Mouse (Mus musculus): ENCODE results near the gene Cnot1.

Cnot1 gene

DNA sequence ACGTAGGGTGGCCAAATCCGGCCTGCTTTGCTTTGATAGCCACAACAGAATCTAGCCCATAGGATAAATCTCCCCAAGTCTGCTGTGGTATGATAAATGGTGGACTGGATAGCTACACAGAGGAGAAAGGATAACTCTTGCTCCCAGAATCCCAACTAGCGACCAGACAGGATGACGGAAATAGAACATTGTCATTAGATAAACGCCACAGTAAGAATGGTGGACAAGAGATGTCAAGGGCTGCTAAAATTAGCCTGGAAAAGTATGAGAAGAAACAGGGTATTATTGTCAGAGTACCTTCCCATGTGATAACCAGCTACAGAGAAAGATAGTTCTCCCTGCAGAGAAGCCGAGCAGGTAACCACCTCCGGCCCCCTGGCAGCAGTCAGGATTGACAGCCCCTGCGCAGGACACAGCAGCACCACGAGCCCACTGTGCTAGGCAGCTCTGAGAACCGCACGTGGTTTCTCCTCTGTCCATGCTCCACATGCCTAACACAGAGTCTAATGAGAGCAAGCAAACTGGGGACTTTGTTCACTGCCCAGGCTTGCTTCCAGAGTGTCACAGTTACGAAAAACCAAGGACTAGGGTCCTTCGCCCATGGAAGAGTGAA, 116.2 kb downstream of the Cnot1 start:
- no peak for DNase-seq (ENCODE audit: low spot score in 2 of 2)

DNA sequence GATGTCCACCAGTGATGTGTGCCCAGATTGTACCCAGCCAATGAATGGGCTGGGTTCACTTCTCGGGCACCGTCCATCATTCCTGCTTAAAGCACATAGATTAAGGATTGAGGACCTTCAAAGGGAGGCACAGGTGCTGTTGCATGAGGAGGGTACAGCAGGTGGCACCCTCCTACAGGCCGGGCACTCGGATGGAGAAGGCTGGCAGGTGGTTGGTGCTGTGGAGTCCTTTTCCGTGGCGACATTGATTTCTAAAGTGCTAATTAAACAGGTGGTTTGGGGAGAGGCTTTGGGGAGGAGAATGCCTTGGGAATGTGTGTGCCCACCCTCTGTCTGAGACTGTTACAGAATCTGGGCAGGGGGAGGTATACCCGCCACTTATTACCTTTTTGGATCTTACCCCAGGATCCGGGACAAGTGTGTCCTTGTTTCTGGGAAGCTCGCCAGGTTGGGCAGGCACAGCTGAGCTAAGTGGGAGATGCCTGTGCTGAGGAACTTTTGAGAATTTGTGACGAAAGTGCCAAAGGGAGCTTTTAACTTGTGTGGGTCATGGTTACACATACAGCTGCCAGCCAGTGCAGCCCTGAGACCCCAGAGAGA, 119.1 kb downstream of the Cnot1 start:
- DNase-seq (ENCODE audit: low spot score in 2 of 2), result no peak

DNA sequence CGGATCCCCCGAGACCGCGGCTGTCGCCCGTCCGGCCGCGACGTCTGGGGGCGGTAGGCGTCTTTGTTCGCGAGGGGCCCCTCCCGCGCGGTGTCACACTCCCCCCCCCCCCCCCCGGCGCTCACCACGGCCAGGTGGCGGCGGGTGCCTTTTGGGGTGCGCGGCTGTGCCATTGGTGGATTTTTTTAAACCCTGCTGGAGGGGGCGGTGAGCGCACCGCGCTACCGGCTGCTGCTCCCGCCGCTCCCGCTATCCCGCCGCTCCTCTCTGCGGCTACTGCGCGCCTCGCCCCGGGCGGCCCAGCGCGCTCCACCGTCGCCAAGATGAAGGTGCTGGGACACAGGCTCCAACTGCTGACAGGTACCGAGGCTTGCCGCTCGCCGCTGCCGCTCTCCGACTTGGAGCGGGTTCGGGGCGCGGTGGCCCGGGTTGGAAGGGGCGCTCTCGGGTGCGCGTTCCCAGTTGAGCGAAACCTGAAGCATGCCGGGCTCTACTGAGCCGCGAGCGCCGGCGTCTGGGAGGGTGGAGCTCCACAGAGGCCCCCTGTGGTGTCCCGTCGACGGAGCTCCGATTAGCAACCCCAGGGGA, 129.1 kb downstream of the Cnot1 start:
- DNase-seq (ENCODE audit: low spot score in 2 of 2), result no peak

DNA sequence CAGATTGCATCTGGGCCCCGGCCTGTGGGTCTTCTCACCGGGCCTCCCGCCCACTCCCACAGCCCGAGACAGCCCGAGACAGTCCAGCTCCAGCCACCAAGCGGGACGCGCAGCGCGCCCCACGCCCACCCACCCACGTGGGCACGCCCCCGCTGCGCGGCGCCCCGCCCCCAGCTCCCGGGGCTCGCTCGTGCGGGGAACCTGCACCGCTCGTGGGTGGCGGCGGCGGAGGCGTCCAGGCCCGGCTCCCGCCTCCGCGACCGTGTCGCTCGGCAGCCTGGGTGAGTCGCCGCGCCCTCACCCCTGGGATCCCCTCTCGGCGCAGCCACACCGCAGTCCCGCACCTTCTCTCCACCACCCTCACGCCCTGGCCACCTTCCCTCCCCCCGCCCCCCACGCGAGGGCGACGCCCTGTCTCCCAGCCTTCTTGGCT, 129.7 kb downstream of the Cnot1 start:
- no peak for DNase-seq (ENCODE audit: low spot score in 2 of 2)

DNA sequence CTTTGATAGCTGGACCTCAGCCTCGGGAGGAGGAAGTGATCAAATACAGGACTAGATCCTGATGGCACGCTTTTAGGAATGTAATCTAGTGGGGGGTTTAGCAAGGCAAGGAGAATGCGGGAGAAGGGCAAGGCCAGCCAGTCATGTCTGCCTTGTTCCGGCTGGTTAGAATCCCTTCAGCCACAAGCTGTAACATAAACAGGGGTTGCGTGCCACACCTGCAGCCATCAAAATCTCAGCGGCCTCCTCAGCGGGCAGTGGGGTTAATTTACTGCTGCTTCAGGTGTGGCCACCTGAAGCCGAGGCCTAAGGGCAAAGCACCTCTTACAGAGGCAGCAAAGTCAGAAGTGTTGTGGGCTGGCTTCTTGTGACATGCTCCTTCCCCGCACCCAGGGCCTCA, 130.6 kb downstream of the Cnot1 start, which contains the start of gene Ndrg4:
Ndrg4 (plus strand) TSS at position 350 of the 400 bp plus-strand sequence.
- no peak for DNase-seq (ENCODE audit: low spot score in 2 of 2)

DNA sequence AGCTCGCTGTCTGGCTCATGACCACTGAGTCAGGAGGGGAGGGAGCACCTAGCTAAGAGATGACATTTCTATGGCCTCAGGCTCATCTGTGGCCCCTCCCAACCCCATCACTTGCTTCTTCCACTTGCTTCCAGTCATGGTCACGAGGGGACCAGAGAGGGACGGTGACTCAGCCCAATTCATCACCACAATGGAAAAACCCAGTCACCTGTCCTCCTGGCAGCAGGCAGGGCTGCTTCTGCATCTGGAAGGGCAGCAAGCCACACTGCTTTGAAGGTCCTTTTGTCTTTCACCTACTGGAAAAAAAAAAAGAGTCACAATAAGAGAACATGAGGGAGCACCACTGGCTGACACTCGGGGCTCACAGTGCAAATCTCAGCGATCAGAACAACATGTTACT, 134.5 kb downstream of the Cnot1 start:
- no peak for DNase-seq (ENCODE audit: low spot score in 2 of 2)

DNA sequence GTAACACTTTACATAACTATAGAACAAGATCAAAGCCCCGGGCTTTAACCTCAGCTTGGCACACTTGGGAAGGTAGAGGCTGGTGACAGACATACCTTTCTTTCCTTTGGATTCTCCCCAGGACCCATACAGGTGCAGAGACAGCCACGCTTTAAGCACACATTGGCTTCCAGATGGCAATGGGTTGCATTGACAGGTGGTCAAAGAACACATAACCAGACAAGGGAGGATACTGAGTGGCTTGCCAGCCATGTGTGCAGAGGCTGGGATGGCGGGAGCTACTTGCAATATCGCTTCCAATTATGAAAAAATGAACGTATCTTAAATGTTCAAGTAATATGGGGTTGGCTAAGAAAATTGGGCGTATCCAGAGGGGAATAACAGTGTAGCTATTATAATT, 135.4 kb downstream of the Cnot1 start:
- DNase-seq (ENCODE audit: low spot score in 2 of 2), result no peak

DNA sequence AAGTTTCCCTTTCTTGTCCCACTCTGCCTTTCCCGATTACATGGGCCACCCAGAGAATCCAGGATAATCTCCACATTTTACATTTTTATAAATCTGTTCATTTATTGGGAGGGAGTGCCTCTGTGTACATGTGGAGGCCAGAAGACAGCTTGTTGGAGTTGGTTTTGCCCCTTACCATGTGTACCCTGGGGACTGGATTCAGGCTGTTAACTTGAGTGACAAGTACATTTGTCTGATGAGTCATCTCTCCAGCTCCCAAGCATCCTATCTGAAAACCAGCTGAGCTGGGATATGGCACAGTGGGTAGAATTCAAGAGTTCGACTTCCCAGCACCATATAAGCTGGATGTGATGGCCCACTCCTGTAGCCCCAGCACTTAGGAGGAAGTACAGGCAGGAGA, 137.3 kb downstream of the Cnot1 start:
- DNase-seq (ENCODE audit: low spot score in 2 of 2), result no peak

Measured in spleen, postnatal 14 days (tissue).